Mouse (Mus musculus) NIH3T3 (cell line): ENCODE results near the gene Cdh18.
"Not testable (repeated sequence)": the region's sequence is repeated elsewhere in the genome, so short reads cannot be mapped to it uniquely, and the experiment has no call there.

ENCODE experiments used
- DNase-seq: peaks from one replicate; pipeline ENCODE4 v3.0.0-alpha.2; 2012; ENCODE audit warnings: low read depth

The Cdh18 gene

GRCm38 (mm10) chr15:23212068-23212467, 663.2 kb downstream of the Cdh18 start:
- DNase-seq, result no peak

GRCm38 (mm10) chr15:23230616-23231015, 681.8 kb downstream of the Cdh18 start:
- DNase-seq, result no peak

- DNase-seq, result no peak
These were observed 709.1 kb downstream of the Cdh18 start for GRCm38 (mm10) chr15:23257751-23258440.

GRCm38 (mm10) chr15:23278421-23278820, 729.6 kb downstream of the Cdh18 start:
- no peak for DNase-seq

GRCm38 (mm10) chr15:23305018-23305417, 756.2 kb downstream of the Cdh18 start:
- no peak for DNase-seq

- DNase-seq, result no peak
These were observed 767.9 kb downstream of the Cdh18 start for GRCm38 (mm10) chr15:23316766-23317165.

GRCm38 (mm10) chr15:23317409-23317808, 768.6 kb downstream of the Cdh18 start:
- DNase-seq, result no peak

- not testable (repeated sequence) for DNase-seq
These were observed 791.5 kb downstream of the Cdh18 start for GRCm38 (mm10) chr15:23340338-23340737.

- DNase-seq, result no peak
These were observed 802.3 kb downstream of the Cdh18 start for GRCm38 (mm10) chr15:23351078-23351477.

- peak; percentile 2 for DNase-seq
These were observed 817.5 kb downstream of the Cdh18 start for GRCm38 (mm10) chr15:23366325-23366724.

- no peak for DNase-seq
These were observed 818.9 kb downstream of the Cdh18 start for GRCm38 (mm10) chr15:23367712-23368111.

- DNase-seq, result no peak
These were observed 829.4 kb downstream of the Cdh18 start for GRCm38 (mm10) chr15:23378016-23378750.

GRCm38 (mm10) chr15:23385816-23386215, 837.0 kb downstream of the Cdh18 start:
- DNase-seq, result no peak

GRCm38 (mm10) chr15:23396646-23397045, 847.8 kb downstream of the Cdh18 start:
- no peak for DNase-seq

- no peak for DNase-seq
These were observed 855.0 kb downstream of the Cdh18 start for GRCm38 (mm10) chr15:23403792-23404191.

- DNase-seq, result no peak
These were observed 859.4 kb downstream of the Cdh18 start for GRCm38 (mm10) chr15:23408256-23408655.

GRCm38 (mm10) chr15:23416450-23417080, 867.7 kb downstream of the Cdh18 start:
- DNase-seq, result peak; percentile 10

- no peak for DNase-seq
These were observed 869.3 kb downstream of the Cdh18 start for GRCm38 (mm10) chr15:23418158-23418557.

GRCm38 (mm10) chr15:23420010-23420409, 871.2 kb downstream of the Cdh18 start:
- peak; percentile 39 for DNase-seq

- DNase-seq, result peak; percentile 59
These were observed 881.2 kb downstream of the Cdh18 start for GRCm38 (mm10) chr15:23430021-23430420.

- DNase-seq, result no peak
These were observed 899.7 kb downstream of the Cdh18 start for GRCm38 (mm10) chr15:23448542-23448941.

- no peak for DNase-seq
These were observed 903.3 kb downstream of the Cdh18 start for GRCm38 (mm10) chr15:23452098-23452625.

GRCm38 (mm10) chr15:23453331-23453730, 904.5 kb downstream of the Cdh18 start:
- DNase-seq, result no peak
